Mouse (Mus musculus) gastrocnemius, postnatal 25 days (tissue): ENCODE data around the gene Adsl. TPM values are rescaled to one million over a fixed set of nuclear protein-coding genes. Genes with fewer than 3 reads are reported as not detected.
"Not testable (repeated sequence)": the region's sequence is repeated elsewhere in the genome, so short reads cannot be mapped to it uniquely, and the experiment has no call there.

Experiments
- DNase-seq: peaks from one replicate; pipeline ENCODE4 v3.0.0; 2022
- long read RNA-seq, 2 experiments: library from polyadenylated mRNA; stranded (forward); transcript quantifications; one replicate each; pipeline ENCODE4 v2.0.0; 2021
- total RNA-seq, 2 experiments: library from RNA; stranded (reverse); gene quantifications; 1 replicate in 1 of 2; 2 replicates in 1 of 2; pipeline ENCODE4 v1.2.3; 2021

Gene Adsl
- 100 to 1,000 TPM; 146 to 183 TPM for total RNA-seq
- long read RNA-seq, experiment 1, transcript Adsl-201 (13 exons, 3,711 nt) = major isoform, 198 of 231 reads
- long read RNA-seq, experiment 1, partial matches to known transcripts = 30 of 231 reads
- long read RNA-seq, experiment 1, other reads (novel, unspliced or antisense) = 3 of 231 reads
- long read RNA-seq, experiment 2, transcript Adsl-201 (13 exons, 3,711 nt) = major isoform, 243 of 292 reads
- long read RNA-seq, experiment 2, partial matches to known transcripts = 33 of 292 reads
- long read RNA-seq, experiment 2, other reads (novel, unspliced or antisense) = 16 of 292 reads

- peak; percentile 88 for DNase-seq
These were observed at the start of gene Adsl for GRCm38 (mm10) chr15:80948145-80949135. Adsl (plus strand) TSS chr15:80948490.

DNA sequence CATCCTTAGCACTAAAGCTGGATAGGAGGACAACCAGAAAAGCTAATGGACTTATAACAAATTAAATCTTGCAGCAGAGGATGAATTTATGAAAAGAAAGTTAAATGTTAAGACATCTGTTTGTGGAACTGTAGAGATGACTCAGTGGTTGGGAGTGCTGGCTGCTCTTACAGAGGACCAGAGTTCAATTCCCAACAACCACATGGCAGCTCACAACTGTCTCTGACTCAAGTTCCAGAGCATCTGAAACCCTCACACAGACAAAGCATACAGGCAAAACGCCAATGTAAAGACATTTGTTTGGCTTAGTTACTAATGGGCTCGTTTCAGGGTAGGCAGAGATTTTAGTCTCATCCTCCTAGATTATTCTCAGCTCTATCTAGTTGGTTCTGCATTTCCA is 48.5 kb upstream of the Adsl start:
- no peak for DNase-seq

DNA sequence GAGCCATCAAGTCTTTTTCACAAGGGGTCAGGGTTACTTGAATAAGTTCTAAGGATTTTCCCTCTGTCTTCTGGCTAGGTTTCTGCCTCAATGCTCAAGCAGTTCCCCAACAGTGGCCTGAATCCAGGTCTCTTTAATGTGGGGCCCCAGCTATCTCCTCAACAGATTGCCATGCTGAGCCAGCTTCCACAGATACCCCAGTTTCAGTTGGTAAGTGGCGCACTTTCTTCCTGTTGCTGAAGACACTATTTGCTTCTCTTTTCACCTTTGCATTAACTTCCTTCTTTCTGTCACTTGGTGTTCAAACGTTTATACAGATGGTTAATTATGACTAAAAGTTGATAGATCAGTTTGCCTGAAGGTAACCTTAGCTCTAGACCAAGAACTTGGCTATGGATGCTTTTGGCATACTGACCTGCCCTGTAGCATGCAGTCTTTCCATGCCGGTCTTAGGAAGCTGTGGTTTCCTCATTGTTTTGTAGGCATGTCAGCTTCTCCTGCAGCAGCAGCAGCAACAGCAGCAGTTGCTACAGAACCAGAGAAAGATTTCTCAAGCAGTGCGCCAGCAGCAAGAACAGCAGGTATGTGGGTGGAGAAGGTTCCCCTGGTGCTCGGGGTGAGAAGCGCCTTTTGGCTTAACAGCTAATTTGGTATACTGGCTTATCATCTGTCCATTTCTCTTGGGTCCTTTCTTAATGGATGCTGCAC is 46.3 kb upstream of the Adsl start:
- no peak for DNase-seq

- DNase-seq = not testable (repeated sequence)
These were observed 43.5 kb upstream of the Adsl start for GRCm38 (mm10) chr15:80904776-80905175.

DNA sequence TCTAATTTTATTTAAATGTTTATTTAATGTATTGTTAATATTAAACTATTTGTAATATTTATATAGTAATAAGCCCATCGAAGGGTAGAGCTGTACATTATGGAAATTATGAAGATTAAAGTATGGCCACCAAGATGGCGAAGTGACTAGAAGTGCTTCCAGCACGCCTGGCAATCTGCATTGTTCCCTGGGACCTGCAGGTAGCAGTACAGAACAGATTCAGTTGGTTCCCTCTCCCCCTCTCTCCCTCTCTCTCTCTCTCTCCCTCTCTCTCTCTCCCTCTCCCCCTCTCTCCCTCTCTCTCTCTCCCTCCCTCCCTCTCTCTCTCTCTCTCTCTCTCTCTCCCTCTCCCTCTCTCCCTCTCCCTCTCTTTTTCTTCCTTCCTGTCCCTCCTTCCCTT is 38.1 kb upstream of the Adsl start:
- no peak for DNase-seq

GRCm38 (mm10) chr15:80910790-80911531 is 37.3 kb upstream of the Adsl start:
- no peak for DNase-seq

DNA sequence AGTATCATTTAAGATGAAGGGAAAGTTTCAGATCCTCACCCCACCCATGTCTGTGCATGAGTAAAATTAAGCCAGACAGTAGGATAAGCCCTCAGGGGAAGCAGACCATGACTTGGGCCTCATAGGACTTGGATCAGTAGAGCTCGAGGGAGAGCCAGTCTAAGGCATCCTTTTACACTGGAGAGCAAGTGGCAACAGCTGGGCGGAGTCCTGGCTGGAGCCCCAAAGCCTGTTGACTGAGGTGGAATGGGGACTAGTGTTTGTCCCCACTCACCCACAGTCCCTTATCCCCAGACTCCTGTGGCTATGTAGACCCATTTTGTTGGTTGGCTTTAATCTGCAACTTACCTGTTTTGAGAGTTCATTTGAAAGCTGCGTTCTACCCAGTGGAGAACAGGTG is 36.1 kb upstream of the Adsl start:
- no peak for DNase-seq

DNA sequence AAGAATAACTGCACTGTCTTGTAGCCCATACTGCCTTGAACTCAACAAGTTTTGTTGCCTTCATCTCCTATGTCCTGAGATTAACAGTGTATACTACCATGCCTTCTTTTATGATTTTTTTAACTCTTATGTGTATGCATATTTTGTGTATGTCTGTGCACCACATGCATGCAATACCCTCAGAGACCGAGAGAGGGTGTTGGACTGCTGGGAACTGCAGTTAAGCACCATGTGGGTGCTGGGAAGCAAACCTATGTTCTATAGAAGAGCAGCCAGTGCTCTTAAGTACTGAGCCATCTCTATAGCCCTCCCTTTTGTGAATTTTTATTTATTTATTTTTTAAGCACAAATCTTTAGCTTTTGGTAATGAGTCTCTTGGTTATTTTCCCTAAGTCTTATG is 34.5 kb upstream of the Adsl start:
- no peak for DNase-seq

DNA sequence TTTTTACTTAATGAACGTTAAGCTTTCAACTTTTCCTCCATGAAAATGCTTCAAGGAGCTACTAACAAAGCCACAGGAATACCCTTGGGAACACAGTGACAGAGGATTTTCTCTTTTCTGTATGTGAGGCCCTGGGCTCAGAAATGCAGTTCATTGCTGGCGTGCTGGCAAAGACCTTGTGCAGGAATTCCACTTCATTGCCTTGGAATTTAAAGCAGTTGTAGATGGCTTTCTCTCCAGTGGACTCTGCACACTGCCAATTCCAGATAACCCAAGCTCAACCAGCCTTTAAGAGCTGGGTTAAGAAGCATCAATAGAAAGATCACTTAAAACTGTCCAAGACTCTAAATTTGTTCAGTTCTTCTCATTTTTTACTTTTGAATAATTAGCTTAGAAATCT is 32.4 kb upstream of the Adsl start:
- no peak for DNase-seq

DNA sequence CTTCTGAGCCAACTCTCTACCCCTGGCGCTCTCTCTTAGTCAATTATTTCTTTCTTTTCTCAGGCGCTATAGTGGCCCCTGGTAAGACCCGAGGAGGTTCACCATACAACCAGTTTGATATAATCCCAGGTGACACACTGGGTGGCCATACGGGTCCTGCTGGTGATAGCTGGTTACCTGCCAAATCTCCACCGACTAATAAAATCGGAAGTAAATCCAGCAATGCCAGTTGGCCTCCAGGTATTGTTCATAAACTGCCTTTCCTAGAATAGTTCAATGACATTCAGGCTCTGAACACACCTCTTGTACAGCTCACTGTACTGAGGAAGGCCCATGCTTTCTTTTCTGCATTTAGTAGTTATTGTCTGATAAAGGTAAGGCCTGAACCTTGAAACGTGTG is 31.7 kb upstream of the Adsl start:
- no peak for DNase-seq

DNA sequence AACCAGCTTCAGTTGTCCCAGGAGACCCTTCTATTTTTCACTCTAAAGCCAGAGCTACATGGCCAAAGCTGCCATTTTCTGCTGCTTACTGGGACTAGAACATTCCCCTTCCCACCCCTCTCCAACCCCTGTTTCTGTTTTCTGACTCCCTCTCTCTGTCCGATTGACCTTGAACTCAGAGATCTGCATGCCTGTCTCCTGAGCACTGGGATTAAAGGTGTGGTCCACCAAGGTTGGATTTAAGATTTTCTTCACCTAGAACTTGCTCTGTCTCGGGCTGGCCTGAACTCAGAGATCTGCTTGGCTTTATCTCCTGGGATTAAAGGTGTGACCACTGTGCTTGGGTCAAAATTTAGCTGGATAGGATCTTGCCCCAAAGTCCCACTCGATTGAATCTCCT is 27.9 kb upstream of the Adsl start:
- no peak for DNase-seq

GRCm38 (mm10) chr15:80921781-80922180 is 26.5 kb upstream of the Adsl start:
- no peak for DNase-seq

- no peak for DNase-seq
These were observed 24.1 kb upstream of the Adsl start for GRCm38 (mm10) chr15:80924211-80924610.

DNA sequence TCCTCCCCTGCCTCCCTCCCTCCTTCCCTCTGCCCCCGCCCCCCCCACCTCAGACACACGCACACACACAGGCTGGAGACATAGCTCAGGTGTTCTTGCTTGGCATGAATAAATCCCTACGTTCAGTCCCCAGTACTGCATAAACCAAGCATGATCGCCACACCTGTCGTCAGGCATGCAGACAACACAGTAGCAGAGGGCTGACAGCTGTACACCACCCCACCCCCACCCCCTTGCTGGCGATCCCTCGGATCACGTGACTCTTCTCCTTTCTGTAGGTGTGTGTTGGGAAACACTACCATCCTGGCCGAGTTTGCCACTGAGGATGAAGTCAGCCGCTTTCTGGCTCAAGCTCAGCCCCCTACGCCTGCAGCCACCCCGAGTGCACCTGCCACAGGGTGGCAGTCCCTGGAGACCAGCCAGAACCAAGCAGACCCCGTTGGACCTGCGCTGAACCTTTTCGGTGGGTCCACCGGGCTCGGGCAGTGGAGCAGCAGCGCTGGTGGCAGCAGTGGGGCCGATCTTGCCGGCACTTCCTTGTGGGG is 19.4 kb upstream of the Adsl start:
- no peak for DNase-seq

DNA sequence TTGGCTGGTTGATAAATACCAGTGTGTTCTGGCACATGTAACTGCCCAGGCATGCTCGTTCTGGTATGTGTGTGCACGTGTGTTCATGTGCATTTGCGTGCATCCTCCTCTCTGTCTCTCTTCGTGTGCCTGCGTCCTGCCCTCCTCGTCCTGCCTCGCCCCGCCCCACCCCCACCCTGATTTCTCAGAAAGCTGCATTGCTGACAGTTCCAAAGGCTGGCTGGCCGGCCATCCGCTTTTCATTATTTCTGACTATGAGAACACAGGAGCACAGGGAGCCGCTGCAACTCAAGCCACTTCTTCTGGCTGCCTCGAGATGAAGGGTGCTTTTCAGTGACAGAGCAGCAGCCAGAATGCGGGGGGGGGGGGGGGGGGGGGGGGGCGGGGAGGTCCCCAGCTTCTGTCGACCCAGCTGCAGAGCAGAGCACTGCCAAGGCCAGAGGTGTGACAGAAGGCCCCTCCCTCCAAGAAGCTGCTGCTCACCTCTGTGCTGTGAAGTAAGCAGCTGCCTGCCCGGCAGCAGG is 18.2 kb upstream of the Adsl start:
- DNase-seq = no peak

- not testable (repeated sequence) for DNase-seq
These were observed 17.5 kb upstream of the Adsl start for GRCm38 (mm10) chr15:80930676-80931320.

- no peak for DNase-seq
These were observed 16.8 kb upstream of the Adsl start for GRCm38 (mm10) chr15:80931345-80931960.

- DNase-seq = no peak
These were observed 13.4 kb upstream of the Adsl start for GRCm38 (mm10) chr15:80934841-80935240.

DNA sequence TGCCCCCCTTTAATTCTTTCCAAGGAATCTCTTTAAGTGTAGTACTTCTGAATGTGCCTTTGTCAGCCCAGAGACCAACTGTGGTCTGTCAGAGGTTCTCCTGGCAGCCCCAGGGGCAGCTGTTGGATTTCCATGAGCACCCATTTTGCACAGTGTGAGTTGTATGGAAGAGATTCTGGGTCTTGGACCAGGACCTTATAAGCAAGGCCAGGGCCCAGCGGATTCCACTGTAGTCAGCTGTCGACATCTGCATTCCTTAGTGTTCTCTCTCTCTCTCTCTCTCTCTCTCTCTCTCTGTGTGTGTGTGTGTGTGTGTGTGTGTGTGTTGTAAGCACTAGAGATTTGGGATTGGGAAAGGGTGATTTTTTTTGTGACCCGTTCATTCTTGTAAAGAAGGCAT is 11.6 kb upstream of the Adsl start:
- DNase-seq = no peak

DNA sequence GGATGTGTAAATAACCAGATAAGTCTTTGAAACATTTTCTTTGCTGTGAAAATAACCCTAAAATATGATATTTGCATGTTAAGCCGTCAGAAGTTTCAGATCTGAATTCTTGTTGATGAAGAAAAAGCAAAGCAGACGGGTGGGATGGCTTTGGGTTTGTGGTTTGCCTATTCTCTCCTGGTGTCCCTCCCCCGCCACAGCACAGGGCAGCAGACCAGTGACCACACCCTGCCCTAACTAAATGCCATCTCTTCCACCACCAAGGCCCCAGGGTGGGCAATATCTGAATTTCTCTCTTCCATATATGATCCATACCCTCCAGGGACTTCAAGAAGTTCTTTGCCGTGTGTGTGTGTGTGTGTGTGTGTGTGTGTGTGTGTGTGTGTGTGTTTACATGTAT is 9.7 kb upstream of the Adsl start:
- DNase-seq = no peak
